19 mouse cellular contexts compared by ENCODE assay signal in genomic region chr14:21617221-21617980, GRCm38 (mm10).
DNase-seq lines count a peak whose midpoint lies in the region; ATAC-seq and TF ChIP-seq lines count a peak whose summit lies in the region.
"Had no signal": no experiment of that assay in that cellular context is flagged by ENCODE, and none has a peak within 500 bp of the region (broad histone marks: within the 10 kb centered on the region; RNA-seq: fewer than 3 reads in every experiment).

No protein-coding gene starts in this region.

- no peaks in the 10 kb centered on the region for H3K9me3 ChIP-seq in heart, embryonic 12.5 days (replicated peaks)
- H3K9me3 ChIP-seq in liver, embryonic 12.5 days (replicated peaks) = no peaks in the 10 kb centered on the region
- H3K9me3 ChIP-seq in embryonic facial prominence, embryonic 14.5 days (ENCODE audit: control insufficient read depth, low read length) = no peaks in the 10 kb centered on the region
- H3K9me3 ChIP-seq in limb, embryonic 15.5 days = no peaks in the 10 kb centered on the region
- H3K9me3 ChIP-seq: G1E; neural tube, embryonic 12.5 days had no signal

- no peak overlapping the region for H3K4me3 ChIP-seq in heart, embryonic 12.5 days
- H3K4me3 ChIP-seq in liver, adult 2 months (ENCODE audit: insufficient read depth, low read depth, low read length) = no peak overlapping the region
- H3K4me3 ChIP-seq in liver, embryonic 12.5 days = no peak overlapping the region
- H3K4me3 ChIP-seq in embryonic facial prominence, embryonic 14.5 days (ENCODE audit: low read depth, low read length) = no peak overlapping the region
- no peak overlapping the region for H3K4me3 ChIP-seq in limb, embryonic 15.5 days
- H3K4me3 ChIP-seq: neural tube, embryonic 12.5 days had no signal

- H3K4me1 ChIP-seq in heart, embryonic 12.5 days (replicated peaks) = no peaks in the 10 kb centered on the region
- peaks cover 2% of the 10 kb centered on the region; the same call in 1 of the 2 replicates for H3K4me1 ChIP-seq in liver, adult 2 months (ENCODE audit: control insufficient read depth, insufficient read depth, low read length)
- H3K4me1 ChIP-seq in liver, embryonic 12.5 days = no peaks in the 10 kb centered on the region
- peaks cover 14% of the 10 kb centered on the region for H3K4me1 ChIP-seq in embryonic facial prominence, embryonic 14.5 days (ENCODE audit: control insufficient read depth, insufficient read depth, low read length)
- H3K4me1 ChIP-seq in limb, embryonic 15.5 days = peaks cover 29% of the 10 kb centered on the region
- H3K4me1 ChIP-seq: neural tube, embryonic 12.5 days had no signal

- no peak for TF ChIP-seq CTCF in liver, adult 2 months (IDR thresholded peaks at IDR 0.05; ENCODE audit: low read depth, low read length)

- peaks cover 13% of the 10 kb centered on the region for H3K36me3 ChIP-seq in heart, embryonic 12.5 days
- peaks cover 3% of the 10 kb centered on the region; the same call in 1 of the 2 replicates for H3K36me3 ChIP-seq in liver, adult 2 months (ENCODE audit: control insufficient read depth, insufficient read depth, low read length)
- no peaks in the 10 kb centered on the region for H3K36me3 ChIP-seq in liver, embryonic 12.5 days
- peaks cover 33% of the 10 kb centered on the region for H3K36me3 ChIP-seq in embryonic facial prominence, embryonic 14.5 days (ENCODE audit: control insufficient read depth, insufficient read depth, low read length)
- peaks cover 10% of the 10 kb centered on the region for H3K36me3 ChIP-seq in limb, embryonic 15.5 days

- WGBS in heart, embryonic 12.5 days = 59% methylated on average over 4 of the region's 4 CpGs
- 42% methylated on average over 4 of the region's 4 CpGs for WGBS in liver, adult 2 months
- 59% methylated on average over 4 of the region's 4 CpGs for WGBS in liver, embryonic 12.5 days (ENCODE audit: insufficient replicate concordance)
- WGBS in embryonic facial prominence, embryonic 14.5 days = 35% methylated on average over 4 of the region's 4 CpGs
- WGBS in limb, embryonic 15.5 days = 13% methylated on average over 4 of the region's 4 CpGs

- H3K27ac ChIP-seq in heart, embryonic 12.5 days (ENCODE audit: poor library complexity, severe bottlenecking) = no peak overlapping the region
- no peak overlapping the region for H3K27ac ChIP-seq in liver, adult 2 months (replicated peaks; ENCODE audit: insufficient read depth, low read depth, low read length)
- no peak overlapping the region for H3K27ac ChIP-seq in liver, embryonic 12.5 days
- H3K27ac ChIP-seq in embryonic facial prominence, embryonic 14.5 days (replicated peaks; ENCODE audit: low read depth, low read length) = peak overlapping the region; percentile 17; the same call in 1 of the 2 replicates
- H3K27ac ChIP-seq in limb, embryonic 15.5 days = peak overlapping the region; percentile 62
- H3K27ac ChIP-seq: neural tube, embryonic 12.5 days had no signal

- DNase-seq in heart, adult 11 months = peak; percentile 61
- DNase-seq in liver, adult 2 months (ENCODE audit: extremely low read depth, low read depth, low spot score) = peak; percentile 73
- peak; percentile 61 for DNase-seq in embryonic facial prominence, embryonic 14.5 days (ENCODE audit: low spot score)
- DNase-seq in gastrocnemius, adult 8-10 months (ENCODE audit: low spot score in 2 of 2) = no peak
- DNase-seq in layer of hippocampus, postnatal 14 days (ENCODE audit: low spot score in 2 of 2) = no peak
- DNase-seq: adrenal gland, postnatal 14 days; cerebellum, adult 9-11 months; heart, adult 18-20 months; kidney, adult 8-10 months; right cerebral cortex, postnatal 4 days had no signal

- no peak for ATAC-seq in heart, embryonic 12.5 days (ENCODE audit: insufficient number of reproducible peaks, low FRiP score)
- no peak for ATAC-seq in liver, embryonic 12.5 days
- no peak for ATAC-seq in embryonic facial prominence, embryonic 14.5 days (ENCODE audit: low read depth)
- ATAC-seq in limb, embryonic 15.5 days (ENCODE audit: insufficient number of reproducible peaks, low FRiP score, low TSS enrichment, low read depth) = no peak
- ATAC-seq: activated CD4-positive, CD25-positive, alpha-beta regulatory T cell, adult 4 months; CD4-positive, CD25-positive, alpha-beta regulatory T cell, adult 4 months had no signal

- H3K79me2 ChIP-seq in liver, adult 2 months (ENCODE audit: control insufficient read depth, insufficient read depth, low read length) = 0 out of 2 replicates have a peak, but pooled peaks cover 4% of the 10 kb centered on the region

- no peaks in the 10 kb centered on the region for H3K27me3 ChIP-seq in heart, embryonic 12.5 days (replicated peaks)
- H3K27me3 ChIP-seq in liver, adult 2 months (ENCODE audit: control insufficient read depth, insufficient read depth, low read length) = no peaks in the 10 kb centered on the region
- H3K27me3 ChIP-seq in liver, embryonic 12.5 days (replicated peaks) = no peaks in the 10 kb centered on the region
- H3K27me3 ChIP-seq in embryonic facial prominence, embryonic 14.5 days (replicated peaks; ENCODE audit: control insufficient read depth, insufficient read depth, low read length) = no peaks in the 10 kb centered on the region
- H3K27me3 ChIP-seq in limb, embryonic 15.5 days = no peaks in the 10 kb centered on the region
- H3K27me3 ChIP-seq: neural tube, embryonic 12.5 days had no signal

- H3K4me2 ChIP-seq in heart, embryonic 12.5 days = no peak overlapping the region
- H3K4me2 ChIP-seq in liver, embryonic 12.5 days = no peak overlapping the region
- no peak overlapping the region for H3K4me2 ChIP-seq in embryonic facial prominence, embryonic 14.5 days (ENCODE audit: low read depth, low read length)
- H3K4me2 ChIP-seq in limb, embryonic 15.5 days = no peak overlapping the region
- H3K4me2 ChIP-seq: liver, embryonic 11.5 days; midbrain, embryonic 11.5 days; neural tube, embryonic 12.5 days had no signal

- H3K9ac ChIP-seq in heart, embryonic 12.5 days = no peak overlapping the region
- no peak overlapping the region for H3K9ac ChIP-seq in liver, adult 2 months (ENCODE audit: low read depth, low read length)
- H3K9ac ChIP-seq in liver, embryonic 12.5 days = no peak overlapping the region
- H3K9ac ChIP-seq in embryonic facial prominence, embryonic 14.5 days (ENCODE audit: low read depth, low read length) = no peak overlapping the region
- H3K9ac ChIP-seq in limb, embryonic 15.5 days = no peak overlapping the region
- H3K9ac ChIP-seq: neural tube, embryonic 12.5 days had no signal

- no peak for TF ChIP-seq POLR2A in liver, adult 2 months (IDR thresholded peaks at IDR 0.05; ENCODE audit: extremely low read depth, insufficient read depth, low read length)

Comparison
In these comparisons a context has a peak if more than half of its experiments do, and no peak if none do; other contexts are left out.
1. DNase-seq: peak in heart, adult 11 months (single experiment), liver, adult 2 months (single experiment) and embryonic facial prominence, embryonic 14.5 days (single experiment); none in gastrocnemius, adult 8-10 months (0 of 2) and layer of hippocampus, postnatal 14 days (0 of 2).
2. H3K27ac ChIP-seq: peak in embryonic facial prominence, embryonic 14.5 days (single experiment) and limb, embryonic 15.5 days (single experiment); none in heart, embryonic 12.5 days (single experiment), liver, adult 2 months (single experiment) and liver, embryonic 12.5 days (single experiment).